Mouse (Mus musculus) layer of hippocampus, postnatal 25 days (tissue): Measurements from ENCODE around the gene Map3k12. TPM values are rescaled to one million over a fixed set of nuclear protein-coding genes. Genes with fewer than 3 reads are reported as not detected.

Experiments
- DNase-seq, 2 experiments: peaks; one replicate each; pipeline ENCODE4 v3.0.0; 2022; ENCODE audit warnings: mixed read lengths in 2 of 2, low spot score in 1 of 2; ENCODE audit errors: extremely low spot score in 1 of 2
- total RNA-seq, 2 experiments: library from RNA; stranded (reverse); gene quantifications; 2 replicates each; pipeline ENCODE4 v1.2.3; 2021

Map3k12 gene
- total RNA-seq, 2 experiments from 2014 or later: 94.0 to 102 TPM

DNA sequence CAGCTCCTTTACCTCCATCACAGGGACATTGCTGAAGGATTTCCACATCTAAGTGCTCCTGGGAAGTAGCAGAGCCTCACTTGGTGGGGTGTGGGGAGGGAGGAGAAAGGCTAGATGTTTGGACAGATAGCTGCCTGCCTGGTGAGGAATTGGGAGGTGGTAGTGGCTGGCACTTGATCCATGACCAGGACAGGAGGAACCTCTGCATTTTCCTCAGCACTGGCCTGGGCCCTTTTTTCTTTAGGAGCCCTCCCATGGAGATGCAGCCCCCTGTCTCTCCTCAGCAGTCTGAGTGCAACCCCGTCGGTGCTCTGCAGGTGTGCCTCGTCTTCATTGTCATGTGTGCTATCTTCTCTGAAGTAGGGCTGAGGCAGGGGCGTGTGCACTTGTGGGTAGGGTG is 4.6 kb upstream of the Map3k12 start:
- no peak for DNase-seq

GRCm38 (mm10) chr15:102520416-102520815 is 3.6 kb upstream of the Map3k12 start:
- DNase-seq: no peak

GRCm38 (mm10) chr15:102519211-102520141 is 2.6 kb upstream of the Map3k12 start:
- no peak for DNase-seq

DNA sequence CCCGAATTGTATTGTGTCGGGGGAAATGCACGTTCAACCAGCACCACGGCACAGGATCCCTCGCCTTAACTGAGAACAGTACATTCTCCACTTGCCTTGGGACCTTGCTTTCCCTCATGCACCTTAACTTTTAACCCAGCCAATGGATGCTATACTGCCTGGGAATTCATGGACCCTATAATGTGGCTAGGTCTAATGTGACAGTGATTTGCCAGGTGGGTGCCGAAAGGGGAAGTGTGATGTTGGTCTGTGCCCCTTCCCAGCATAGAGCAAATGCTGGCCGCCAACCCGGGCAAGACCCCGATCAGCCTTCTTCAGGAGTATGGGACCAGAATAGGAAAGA is 2.0 kb upstream of the Map3k12 start:
- DNase-seq: no peak

DNA sequence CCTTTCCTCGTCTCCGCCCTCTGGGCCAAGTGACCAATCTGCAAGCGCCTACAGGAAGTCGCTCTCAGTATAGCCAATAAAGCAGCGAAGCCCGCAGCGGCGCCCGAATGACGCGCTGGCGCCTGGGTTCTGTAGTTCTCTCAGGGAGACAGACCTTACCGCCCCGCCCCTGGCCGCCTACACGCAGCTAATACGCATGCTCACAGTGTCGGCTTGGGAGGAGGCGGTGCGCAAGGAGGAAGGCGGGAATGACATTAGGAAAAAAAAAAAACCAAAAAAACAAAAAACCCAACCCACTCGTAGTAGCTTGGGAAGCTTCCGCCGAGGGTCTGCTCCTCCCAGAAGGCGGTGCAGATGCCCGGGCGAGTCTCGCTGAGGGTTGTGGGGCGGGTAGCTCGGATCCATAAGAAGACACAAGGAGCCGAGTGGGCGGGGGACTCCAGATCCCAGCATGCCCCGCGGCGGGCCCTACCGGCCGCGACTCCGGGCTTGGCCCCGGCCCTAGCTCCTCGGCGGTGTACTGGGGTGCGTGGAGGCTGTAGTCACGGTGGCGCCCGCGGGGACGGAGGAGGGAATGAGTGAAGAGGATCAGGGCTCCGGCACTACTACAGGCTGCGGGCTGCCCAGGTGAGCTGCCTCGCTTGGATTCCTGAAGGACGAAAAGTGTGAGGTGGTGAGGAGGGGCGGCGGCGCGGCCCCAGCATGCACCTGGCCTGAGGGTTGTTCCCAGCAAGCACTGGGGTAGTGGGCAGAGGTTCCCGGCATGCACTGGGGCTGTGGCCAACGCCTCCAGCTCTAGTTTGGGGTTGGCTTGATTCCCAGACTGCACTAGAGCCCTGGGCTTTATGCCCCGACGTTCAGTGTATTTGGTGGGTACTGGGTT is 1.4 kb upstream of the Map3k12 start, which contains the start of gene Tarbp2:
TSS of gene Tarbp2 (plus strand) at position 217 of the 883 bp plus-strand sequence.
- DNase-seq: peak; percentile 94 to 99

DNA sequence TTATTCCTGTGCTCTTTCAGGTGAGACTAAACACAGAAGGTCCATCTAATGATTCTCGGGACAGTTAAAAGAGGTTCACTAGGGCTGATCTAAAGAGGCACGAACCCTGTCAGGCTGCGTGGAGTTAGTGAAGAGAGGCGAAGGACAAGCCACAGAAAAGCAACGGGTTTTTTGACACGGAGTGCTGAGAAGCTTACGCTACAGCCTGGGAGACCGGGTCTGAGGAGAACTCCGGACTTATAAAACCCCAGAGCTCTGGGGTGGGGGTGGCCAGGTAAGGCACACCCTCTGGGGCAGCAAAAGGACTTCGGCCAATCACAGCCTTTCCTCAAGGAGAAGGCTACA is 739 bp upstream of the Map3k12 start:
- no peak for DNase-seq

- no peak for DNase-seq
These were observed 571 bp downstream of the Map3k12 start for GRCm38 (mm10) chr15:102516293-102516692.

- no peak for DNase-seq
These were observed 1.1 kb downstream of the Map3k12 start for GRCm38 (mm10) chr15:102515791-102516190.

DNA sequence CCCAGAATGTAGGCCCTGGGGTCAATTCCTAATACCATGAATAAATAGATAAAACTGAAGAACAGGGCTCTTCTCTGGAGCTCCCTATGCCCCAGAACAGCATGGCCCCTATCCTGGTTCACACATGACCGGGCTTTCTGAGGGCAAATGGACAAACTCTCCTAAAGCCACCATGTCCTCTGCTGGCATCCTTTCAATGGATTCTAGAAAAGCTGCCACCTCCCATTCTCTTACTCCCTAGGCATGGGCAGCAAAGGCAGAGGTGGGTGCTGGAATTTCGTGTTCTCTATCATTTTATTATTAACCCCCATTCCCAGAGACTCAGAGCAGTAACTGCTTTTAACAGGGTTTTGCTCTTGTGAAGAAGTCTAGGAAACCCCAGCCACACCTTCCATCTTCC is 1.6 kb downstream of the Map3k12 start:
- DNase-seq: no peak

DNA sequence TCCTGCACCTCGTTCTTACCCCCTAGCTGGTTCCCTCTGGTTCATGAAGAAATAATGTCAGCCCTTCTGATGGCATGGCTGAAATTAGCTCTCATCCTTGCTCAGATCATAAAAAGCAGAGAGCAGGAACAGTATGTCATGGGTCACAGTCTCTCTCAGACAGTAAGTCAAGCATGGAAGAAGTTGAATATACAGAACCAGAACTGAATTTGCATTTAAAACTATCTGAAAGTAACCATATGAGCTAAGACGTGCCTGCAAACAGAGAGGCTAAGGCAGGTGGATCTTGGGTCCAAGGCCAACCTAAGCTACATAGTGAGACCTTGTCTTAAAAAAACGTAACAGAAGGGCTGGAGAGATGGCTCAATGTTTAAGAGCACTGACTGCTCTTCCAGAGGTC is 3.9 kb downstream of the Map3k12 start:
- DNase-seq: no peak

DNA sequence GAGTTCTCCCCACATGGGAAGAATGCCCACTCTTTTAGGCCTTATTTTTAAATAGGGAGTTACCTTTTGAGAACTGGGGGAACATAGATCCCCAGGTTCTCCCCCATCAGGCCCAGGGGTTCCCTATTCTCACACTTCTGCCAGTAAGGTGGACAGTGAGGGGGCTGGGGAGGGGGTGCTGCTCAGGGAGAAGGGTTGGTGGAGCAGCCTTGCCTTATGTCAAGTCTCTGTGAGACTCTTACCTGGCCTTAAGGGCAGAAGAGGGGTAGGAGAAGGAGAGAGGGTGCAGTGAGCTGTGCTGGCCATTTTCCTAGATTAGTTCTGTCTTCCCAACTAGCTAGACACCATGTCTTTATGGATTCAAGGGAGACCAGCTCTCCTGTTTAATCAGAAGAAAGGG is 4.4 kb downstream of the Map3k12 start:
- no peak for DNase-seq

- DNase-seq: no peak
These were observed 4.9 kb downstream of the Map3k12 start for GRCm38 (mm10) chr15:102512010-102512409.

DNA sequence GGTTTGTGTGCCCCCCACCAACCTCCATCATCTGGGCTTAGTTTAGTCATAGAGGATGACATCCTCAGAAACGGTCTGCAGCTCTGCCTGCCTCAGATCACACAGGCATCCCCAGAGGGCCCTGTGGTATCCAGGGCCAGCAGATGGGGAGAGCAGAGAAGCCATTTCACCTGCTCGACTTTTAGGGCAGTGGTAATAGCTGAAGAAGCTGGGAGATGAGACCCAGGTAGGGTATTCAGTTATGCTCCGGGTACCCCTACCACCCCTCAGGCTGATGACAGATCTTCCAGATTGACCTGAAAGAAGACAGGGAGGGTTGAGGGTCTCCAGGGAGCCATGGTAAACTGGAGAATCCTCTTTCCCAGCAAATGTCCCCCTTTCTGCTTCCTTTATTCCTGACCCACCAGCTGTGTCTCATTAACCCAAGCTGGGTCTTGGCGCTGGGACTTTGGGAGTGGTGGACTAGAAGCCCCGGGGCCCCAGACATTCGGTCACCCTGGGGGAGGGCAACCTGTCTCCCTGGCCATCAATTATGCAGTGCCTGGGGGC is 5.5 kb downstream of the Map3k12 start:
- no peak for DNase-seq

GRCm38 (mm10) chr15:102510590-102511284 is 6.1 kb downstream of the Map3k12 start:
- DNase-seq: peak; percentile 73 to 74

DNA sequence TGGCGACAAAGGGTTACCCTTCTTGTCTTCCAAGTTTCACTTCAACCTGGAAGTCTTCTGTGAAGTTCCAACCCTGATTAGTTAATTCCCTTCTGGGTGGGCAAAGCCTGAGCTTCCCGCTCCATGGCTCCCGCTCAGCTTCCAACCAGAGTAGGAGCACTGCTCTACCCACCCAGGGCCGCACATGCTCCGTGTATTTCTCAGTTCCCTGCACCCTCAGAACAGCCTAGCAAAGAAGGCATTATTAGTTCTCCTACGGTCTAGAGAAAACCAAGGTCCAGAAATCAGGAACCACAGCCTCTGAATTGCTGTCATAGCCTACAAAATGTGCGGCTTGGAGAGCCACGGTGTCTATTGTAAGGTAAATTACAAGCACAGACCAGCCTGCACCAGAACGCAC is 6.8 kb downstream of the Map3k12 start:
- DNase-seq: no peak

DNA sequence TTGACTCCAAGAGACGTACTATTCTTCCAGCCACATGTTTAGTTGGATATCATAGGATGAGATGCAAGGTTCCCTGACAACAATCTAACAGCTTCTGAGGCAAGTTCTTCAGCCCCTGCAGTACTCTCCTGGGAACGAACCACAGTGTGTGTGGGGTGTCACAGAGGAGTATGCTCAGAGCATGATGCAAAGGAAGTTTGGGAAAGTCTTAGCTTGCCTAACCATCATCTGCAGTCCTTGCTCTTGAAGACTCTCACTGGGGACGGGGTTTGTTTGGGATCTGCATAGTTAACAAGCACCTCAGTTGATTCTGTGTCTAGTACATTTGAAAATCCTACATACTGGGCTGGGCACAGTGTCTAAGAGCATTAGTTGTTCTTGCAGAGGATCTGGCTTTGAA is 8.5 kb downstream of the Map3k12 start:
- peak in 1 of 2 experiments; percentile 4 for DNase-seq

DNA sequence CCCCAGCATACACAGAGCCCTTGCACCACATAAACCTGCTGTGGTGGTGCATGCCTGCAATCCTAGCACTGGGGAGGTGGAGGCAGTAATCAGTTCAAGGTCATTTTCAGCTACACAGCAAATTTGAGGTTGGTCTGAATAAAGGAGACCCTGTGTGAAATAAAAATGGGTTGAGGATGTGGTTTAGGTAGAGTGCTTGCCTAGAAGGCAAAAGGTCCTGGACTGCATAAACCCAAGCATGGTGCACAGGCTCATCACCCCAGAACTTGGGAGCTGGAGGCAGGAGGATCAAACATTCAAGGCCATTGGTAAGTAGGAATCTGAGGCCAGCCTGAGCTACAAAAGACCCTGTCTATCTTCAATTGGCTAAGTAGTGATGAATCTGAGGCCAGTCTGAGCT is 9.3 kb downstream of the Map3k12 start:
- peak in 1 of 2 experiments; percentile 4 for DNase-seq

DNA sequence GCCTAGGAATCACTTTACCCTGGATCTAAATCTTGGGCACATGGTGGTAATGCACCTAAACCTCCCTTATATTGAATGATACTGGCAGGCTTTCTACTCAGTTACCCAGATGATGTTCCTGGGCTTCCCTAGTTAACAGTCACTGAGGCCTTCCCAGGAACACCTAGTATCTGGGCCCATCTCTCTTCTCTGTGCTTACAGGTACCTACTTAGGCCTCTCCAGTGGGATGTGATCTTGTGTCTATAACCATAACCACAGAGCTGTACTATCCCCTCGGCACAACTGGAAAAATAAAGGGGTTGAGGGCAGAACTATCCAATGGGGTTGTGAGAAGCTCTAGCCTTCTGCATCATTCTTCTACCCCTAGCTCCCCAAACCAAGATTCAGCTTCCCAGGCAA is 10.0 kb downstream of the Map3k12 start:
- DNase-seq: no peak

GRCm38 (mm10) chr15:102506464-102506830 is 10.4 kb downstream of the Map3k12 start:
- DNase-seq: no peak

DNA sequence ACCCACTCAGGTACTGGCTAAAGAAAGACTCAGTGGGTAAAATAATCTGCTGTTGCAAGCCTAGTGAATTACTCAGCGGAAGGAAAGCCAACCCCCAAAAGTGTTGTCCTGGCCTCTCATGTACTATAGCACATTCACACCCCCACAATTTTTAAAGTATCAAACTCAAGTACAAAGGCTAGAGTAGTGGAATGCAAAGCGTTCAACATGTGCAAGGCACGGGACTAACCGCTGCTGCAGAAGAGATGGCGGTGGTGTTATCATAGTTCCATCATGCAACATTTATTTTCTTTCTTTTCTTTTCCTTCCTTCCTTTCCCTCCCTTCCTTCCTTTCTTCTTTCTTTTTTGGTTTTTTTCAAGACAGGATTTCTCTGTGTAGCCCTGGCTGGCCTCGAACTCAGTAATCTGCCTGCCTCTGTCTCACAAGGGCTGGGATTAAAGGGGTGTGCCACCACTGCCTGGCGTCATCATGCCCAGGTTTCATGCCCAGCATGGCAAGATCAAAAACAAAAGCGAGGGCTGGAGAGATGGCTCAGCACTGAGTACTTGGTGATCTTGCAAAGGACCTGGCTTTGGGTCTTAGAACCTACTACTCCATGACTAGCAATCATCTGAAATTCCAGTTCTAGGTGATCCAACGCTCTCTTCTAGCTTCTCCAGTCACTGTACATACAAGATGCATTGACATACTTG is 10.9 kb downstream of the Map3k12 start:
- no peak for DNase-seq
